Mouse (Mus musculus): Measurements from ENCODE around the gene Usp49. TPM values are rescaled to one million over a fixed set of nuclear protein-coding genes. Genes with fewer than 3 reads are reported as not detected.

Gene Usp49
- total RNA-seq, 2 experiments from 2014 or later: 23.3 to 26.2 TPM

DNA sequence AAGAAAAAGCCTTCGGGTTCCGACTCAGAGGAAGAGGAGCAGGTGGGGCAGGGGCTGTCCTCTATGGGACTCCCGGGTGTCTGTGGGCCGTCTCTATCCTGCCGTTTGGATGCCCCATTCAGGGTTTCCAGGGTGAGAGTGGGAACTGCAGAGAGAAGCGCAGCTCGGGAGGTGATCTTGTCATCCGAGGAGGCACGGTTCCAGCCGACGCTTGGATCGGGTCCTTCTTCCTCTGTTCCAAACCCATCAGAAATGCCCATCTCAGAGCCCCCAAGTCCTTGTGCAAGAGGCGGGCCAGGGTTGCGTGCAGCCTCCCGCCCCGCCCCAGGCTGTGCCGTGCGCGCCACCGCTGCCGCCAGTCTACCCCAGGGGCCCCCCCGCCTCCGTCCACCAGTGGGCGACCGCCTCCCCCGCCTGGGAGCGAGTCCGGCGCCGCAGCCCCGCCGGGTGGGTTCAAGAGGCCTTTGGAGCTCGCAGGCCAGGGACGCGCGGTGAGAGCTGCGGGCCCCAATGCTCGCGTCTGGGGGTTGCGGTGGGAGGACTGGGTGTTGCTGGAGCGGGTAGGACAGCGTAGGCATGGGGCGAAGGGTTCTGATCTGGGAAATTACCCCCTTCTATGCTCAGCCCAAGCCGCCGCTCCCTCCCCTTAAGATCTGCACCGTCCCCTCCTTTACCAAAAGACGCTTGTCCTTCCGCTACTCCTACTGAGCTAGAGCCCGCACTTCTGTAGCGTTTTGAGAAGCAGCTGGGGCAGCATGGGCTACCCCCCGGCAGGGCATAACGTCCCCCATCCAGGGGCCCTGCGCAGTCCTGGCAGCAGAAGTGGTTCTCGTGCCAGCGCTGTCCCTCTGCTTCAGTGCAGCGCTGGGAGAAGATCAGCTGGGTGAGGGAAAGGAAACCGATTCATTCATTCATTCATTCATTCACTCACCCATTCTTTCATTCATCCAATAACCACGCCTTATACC is 58.4 kb downstream of the Usp49 start, which contains the start of gene Frs3:
Gene Frs3 (plus strand): TSS at position 423 of the 968 bp plus-strand sequence.
- intact Hi-C loops (cut with DNase I): no loop called here
- DNase-seq: peak; percentile 78

DNA sequence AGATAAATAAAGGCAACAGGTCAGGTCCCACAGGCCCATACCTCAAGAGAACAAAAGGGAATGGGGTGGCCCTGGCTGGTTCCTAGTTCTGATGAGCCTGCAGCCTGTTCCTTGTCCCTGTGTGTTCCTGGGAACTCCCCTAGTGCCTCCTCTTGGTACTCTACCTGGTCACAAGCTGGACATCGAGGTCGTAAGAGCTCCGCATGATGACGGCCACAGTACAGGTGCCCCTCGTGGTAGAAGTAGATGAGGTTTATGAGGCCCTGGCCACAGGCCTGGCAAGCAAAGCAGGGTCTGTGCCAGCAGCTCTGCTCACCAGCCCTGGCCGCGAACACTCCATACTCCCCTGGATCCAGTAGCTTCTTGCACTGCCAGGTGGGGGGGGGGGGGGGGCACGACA is 59.4 kb downstream of the Usp49 start:
- intact Hi-C loops (cut with DNase I): no loop called here
- no peak for DNase-seq

- DNase-seq: no peak
- intact Hi-C loops (cut with DNase I): no loop called here
Observed at GRCm38 (mm10) chr17:47691650-47692049, 61.2 kb downstream of the Usp49 start.

GRCm38 (mm10) chr17:47693671-47694441 is 63.4 kb downstream of the Usp49 start:
- intact Hi-C loops (cut with DNase I): no loop called here
- no peak for DNase-seq

GRCm38 (mm10) chr17:47694442-47694502 is 63.8 kb downstream of the Usp49 start, which contains the start of gene Gm21981:
TSS of gene Gm21981 (minus strand) at chr17:47694455.
- intact Hi-C loops (cut with DNase I): no loop called here
- DNase-seq: no peak

GRCm38 (mm10) chr17:47694503-47695336 is 64.2 kb downstream of the Usp49 start, which contains the start of gene Prickle4:
TSS of gene Prickle4 (minus strand) at chr17:47694736.
- peak; percentile 99 for DNase-seq
- intact Hi-C loops (cut with DNase I): no loop called here

DNA sequence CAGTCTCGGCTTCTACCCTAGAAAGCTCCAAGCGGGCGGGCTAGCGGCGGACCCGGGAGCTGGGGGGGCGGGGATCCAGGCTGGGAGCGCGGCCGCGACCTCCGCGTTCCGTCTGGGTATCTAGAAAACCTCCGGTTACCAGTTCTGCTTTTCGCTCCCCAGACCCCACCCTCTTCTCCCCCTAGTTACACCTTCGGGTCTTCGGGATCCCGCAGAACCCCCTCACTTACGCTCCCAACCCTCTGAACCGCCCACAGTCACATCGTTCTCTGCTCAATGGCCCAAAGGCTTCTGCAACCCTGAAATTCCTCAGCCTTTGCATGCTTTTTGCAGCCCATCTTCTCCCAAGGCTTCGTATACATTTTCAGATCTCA is 64.8 kb downstream of the Usp49 start:
- intact Hi-C loops (cut with DNase I): no loop called here
- no peak for DNase-seq

GRCm38 (mm10) chr17:47698156-47698555 is 67.7 kb downstream of the Usp49 start:
- intact Hi-C loops (cut with DNase I): no loop called here

DNA sequence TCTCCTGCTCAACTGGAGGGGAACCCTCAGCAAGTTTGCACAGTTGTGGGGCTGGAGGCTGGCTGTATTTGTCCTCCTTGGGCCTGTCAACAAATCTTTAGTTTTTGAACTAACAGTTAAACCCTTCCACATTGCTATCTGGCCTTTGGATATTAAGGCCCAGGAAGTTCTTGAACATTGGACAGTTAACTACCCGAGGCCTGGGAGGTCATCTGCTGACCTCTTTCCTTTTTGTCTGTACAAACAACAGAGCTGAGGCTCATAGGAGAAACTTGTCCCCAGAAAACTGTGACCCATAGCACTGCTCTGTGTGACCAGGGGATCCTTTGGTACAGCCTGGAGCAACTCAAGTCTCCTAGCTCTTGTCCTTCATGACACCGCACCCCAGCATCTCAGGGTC is 68.6 kb downstream of the Usp49 start:
- no peak for DNase-seq
- intact Hi-C loops (cut with DNase I): no loop called here

More at GRCm38 (mm10) chr17:47698156-47698555, 67.7 kb downstream of the Usp49 start:
- no peak for DNase-seq

DNA sequence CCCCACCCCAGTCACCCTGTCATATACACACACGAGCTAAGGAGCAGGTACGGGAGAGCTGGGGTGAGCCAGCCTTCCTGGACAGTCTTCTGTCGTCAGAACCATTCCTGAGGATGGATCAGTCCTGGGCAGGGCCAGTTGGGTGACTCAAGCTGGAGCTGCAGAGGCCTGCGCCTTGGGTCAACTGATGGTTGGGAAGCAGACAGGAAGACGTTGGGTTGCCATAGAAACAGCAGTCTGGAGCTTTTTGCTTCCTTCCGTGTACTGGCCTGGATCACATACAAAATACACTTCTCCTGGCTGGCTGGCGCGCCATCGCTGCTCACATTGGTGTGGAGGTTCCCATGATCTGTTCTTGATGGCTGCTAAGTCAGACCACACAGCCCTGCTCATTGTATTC is 71.3 kb downstream of the Usp49 start:
- DNase-seq: no peak
- intact Hi-C loops (cut with DNase I): no loop called here

GRCm38 (mm10) chr17:47702548-47703345 is 72.3 kb downstream of the Usp49 start:
- no peak for DNase-seq
- intact Hi-C loops (cut with DNase I): no loop called here

- intact Hi-C loops (cut with DNase I): no loop called here
- DNase-seq: no peak
Observed at GRCm38 (mm10) chr17:47703556-47703955, 73.1 kb downstream of the Usp49 start.

GRCm38 (mm10) chr17:47704692-47705091 is 74.2 kb downstream of the Usp49 start:
- no peak for DNase-seq
- intact Hi-C loops (cut with DNase I): no loop called here

GRCm38 (mm10) chr17:47706196-47706595 is 75.7 kb downstream of the Usp49 start:
- intact Hi-C loops (cut with DNase I): no loop called here
- peak; percentile 60 for DNase-seq

GRCm38 (mm10) chr17:47707961-47708360 is 77.5 kb downstream of the Usp49 start:
- intact Hi-C loops (cut with DNase I): no loop called here
- DNase-seq: no peak

GRCm38 (mm10) chr17:47708972-47709371 is 78.5 kb downstream of the Usp49 start:
- intact Hi-C loops (cut with DNase I): no loop called here
- no peak for DNase-seq

DNA sequence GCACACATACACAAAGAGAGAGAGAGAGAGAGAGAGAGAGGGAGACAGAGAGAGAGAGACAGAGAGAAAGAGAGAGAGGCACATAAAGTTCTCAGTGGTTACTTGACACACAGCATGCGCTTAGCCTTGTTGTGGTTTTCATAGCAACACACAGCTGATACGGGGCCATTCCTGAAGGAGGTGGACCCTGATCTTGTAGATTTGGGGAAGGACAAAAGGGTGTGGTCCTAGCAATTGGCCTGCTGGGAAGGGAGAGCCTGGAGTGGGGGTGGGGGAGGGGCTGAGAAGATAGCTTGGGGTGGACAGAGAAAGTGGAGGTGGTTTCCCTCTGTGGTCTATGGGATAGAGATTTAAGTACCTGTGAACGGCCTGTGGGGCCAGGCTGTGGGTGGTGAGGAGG is 79.5 kb downstream of the Usp49 start:
- intact Hi-C loops (cut with DNase I): no loop called here

GRCm38 (mm10) chr17:47711883-47712282 is 81.4 kb downstream of the Usp49 start:
- DNase-seq: no peak
- intact Hi-C loops (cut with DNase I): no loop called here

More for the DNA sequence above, 79.5 kb downstream of the Usp49 start:
- DNase-seq: no peak

- intact Hi-C loops (cut with DNase I): no loop called here
- DNase-seq: no peak
Observed at GRCm38 (mm10) chr17:47712889-47713571, 82.5 kb downstream of the Usp49 start.

DNA sequence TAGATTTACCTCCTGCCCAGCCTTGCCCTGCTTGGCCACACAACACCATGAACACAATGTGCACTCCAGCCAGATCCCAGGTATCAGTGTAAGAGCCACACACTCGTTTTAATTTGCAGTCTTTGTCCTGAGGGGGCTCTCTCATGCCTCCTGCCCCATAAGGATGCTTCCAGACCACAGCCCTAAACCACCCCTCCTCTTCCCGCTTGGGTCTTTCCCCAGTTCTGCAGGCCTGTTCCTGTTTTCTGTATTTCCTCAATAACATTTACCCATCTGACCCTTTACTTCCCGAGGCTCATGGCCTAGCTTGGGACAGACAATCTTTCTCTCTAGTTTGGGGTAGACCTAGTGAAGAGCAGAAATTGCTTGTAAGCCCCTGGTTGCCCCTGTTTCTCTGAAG is 84.5 kb downstream of the Usp49 start:
- no peak for DNase-seq
- intact Hi-C loops (cut with DNase I): no loop called here
